Mouse (Mus musculus): Measurements from ENCODE around the gene Dnajc16. TPM values are rescaled to one million over a fixed set of nuclear protein-coding genes. Genes with fewer than 3 reads are reported as not detected.

The Dnajc16 gene
- polyA plus RNA-seq, 1 experiment from 2014 or later, result 3.3 TPM

- no peaks in the 10 kb centered on the region for H3K4me1 ChIP-seq (replicated peaks; ENCODE audit: control insufficient read depth, insufficient read depth, low read length)
- no peak overlapping the region for H3K4me2 ChIP-seq (replicated peaks; ENCODE audit: low read depth)
- H3K27me3 ChIP-seq (replicated peaks; ENCODE audit: control insufficient read depth, insufficient read depth, low read length), result no peaks in the 10 kb centered on the region
- peaks cover 34% of the 10 kb centered on the region for H3K36me3 ChIP-seq (ENCODE audit: control insufficient read depth, insufficient read depth)
- TF ChIP-seq CTCF (IDR thresholded peaks at IDR 0.05; ENCODE audit: low read depth), result no peak
- no peak overlapping the region for H3K9ac ChIP-seq (ENCODE audit: low read depth, low read length)
- WGBS, result 86% methylated on average over 7 of the region's 7 CpGs
- no peak for ATAC-seq
- no peak overlapping the region for H3K27ac ChIP-seq (ENCODE audit: low read depth, low read length)
- no peaks in the 10 kb centered on the region for H3K9me3 ChIP-seq (ENCODE audit: control insufficient read depth)
- no peak overlapping the region for H3K4me3 ChIP-seq (ENCODE audit: low read depth, low read length)
Measured at GRCm38 (mm10) chr4:141787462-141787861, 3.3 kb downstream of the Dnajc16 start.

DNA sequence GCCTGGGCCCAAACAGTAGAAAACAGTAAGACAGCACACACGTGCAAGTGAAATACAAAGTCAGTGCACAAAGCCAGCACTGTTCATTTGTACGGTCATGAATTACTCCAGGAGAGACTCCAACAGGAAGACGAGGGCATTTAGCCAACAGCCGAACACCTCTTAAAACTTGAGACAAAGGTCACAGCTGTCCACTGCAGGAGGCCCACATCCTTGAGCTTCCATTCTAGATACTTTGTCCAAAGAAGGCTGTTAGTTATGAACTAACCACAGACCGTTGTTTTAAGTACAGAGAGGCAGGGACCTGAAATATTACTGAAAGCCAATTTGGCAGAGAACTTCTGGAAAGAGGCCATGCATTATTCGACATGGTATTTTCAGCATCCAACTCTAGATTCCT lies 3.7 kb downstream of the Dnajc16 start:
- no peak for ATAC-seq
- H3K4me2 ChIP-seq (replicated peaks; ENCODE audit: low read depth), result no peak overlapping the region
- H3K4me3 ChIP-seq (ENCODE audit: low read depth, low read length), result no peak overlapping the region
- peaks cover 39% of the 10 kb centered on the region for H3K36me3 ChIP-seq (ENCODE audit: control insufficient read depth, insufficient read depth)
- WGBS, result 56% methylated on average over 6 of the region's 6 CpGs
- H3K9ac ChIP-seq (ENCODE audit: low read depth, low read length), result no peak overlapping the region
- no peak overlapping the region for H3K27ac ChIP-seq (ENCODE audit: low read depth, low read length)
- TF ChIP-seq CTCF (IDR thresholded peaks at IDR 0.05; ENCODE audit: low read depth), result no peak
- no peaks in the 10 kb centered on the region for H3K27me3 ChIP-seq (replicated peaks; ENCODE audit: control insufficient read depth, insufficient read depth, low read length)
- H3K9me3 ChIP-seq (ENCODE audit: control insufficient read depth), result no peaks in the 10 kb centered on the region
- no peaks in the 10 kb centered on the region for H3K4me1 ChIP-seq (replicated peaks; ENCODE audit: control insufficient read depth, insufficient read depth, low read length)

DNA sequence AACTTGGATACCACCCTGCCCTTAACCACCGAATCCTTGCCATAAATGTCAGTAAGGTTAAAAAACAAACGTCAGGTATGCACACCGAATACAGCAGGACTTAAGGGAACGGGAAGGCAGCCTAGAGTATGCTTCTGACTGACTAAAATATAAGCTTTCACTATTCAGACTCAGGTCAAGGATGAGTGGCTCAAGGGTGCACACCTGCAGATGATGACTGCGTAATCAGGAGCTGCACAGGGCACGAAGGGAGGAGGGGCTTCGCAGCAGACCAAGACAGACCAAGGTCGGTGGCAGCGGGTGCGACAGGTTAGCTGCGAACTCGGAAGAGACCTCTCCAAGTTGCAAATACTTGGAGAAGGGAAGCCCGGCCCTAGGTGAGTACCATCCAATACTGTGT lies 4.6 kb downstream of the Dnajc16 start:
- Histone ChIP-seq H3K9ac (ENCODE audit: low read depth, low read length) (no peak overlapping the region), H3K9me3 (ENCODE audit: control insufficient read depth) (no peaks in the 10 kb centered on the region), H3K27me3 (replicated peaks; ENCODE audit: control insufficient read depth, insufficient read depth, low read length) (no peaks in the 10 kb centered on the region), H3K36me3 (ENCODE audit: control insufficient read depth, insufficient read depth) (peaks cover 48% of the 10 kb centered on the region), H3K4me2 (replicated peaks; ENCODE audit: low read depth) (no peak overlapping the region), H3K27ac (ENCODE audit: low read depth, low read length) (no peak overlapping the region), H3K4me3 (ENCODE audit: low read depth, low read length) (no peak overlapping the region), H3K4me1 (replicated peaks; ENCODE audit: control insufficient read depth, insufficient read depth, low read length) (no peaks in the 10 kb centered on the region)
- no peak for ATAC-seq
- 89% methylated on average over 13 of the region's 13 CpGs for WGBS
- no peak for TF ChIP-seq CTCF (IDR thresholded peaks at IDR 0.05; ENCODE audit: low read depth)

GRCm38 (mm10) chr4:141784835-141785234 lies 5.9 kb downstream of the Dnajc16 start:
- H3K27me3 ChIP-seq (replicated peaks; ENCODE audit: control insufficient read depth, insufficient read depth, low read length), result no peaks in the 10 kb centered on the region
- H3K9ac ChIP-seq (ENCODE audit: low read depth, low read length), result no peak overlapping the region
- H3K4me3 ChIP-seq (ENCODE audit: low read depth, low read length), result no peak overlapping the region
- H3K36me3 ChIP-seq (ENCODE audit: control insufficient read depth, insufficient read depth), result peaks cover 60% of the 10 kb centered on the region
- H3K9me3 ChIP-seq (ENCODE audit: control insufficient read depth), result no peaks in the 10 kb centered on the region
- 76% methylated on average over 5 of the region's 5 CpGs for WGBS
- H3K27ac ChIP-seq (ENCODE audit: low read depth, low read length), result no peak overlapping the region
- TF ChIP-seq CTCF (IDR thresholded peaks at IDR 0.05; ENCODE audit: low read depth), result peak; percentile 40
- no peak for ATAC-seq
- no peaks in the 10 kb centered on the region for H3K4me1 ChIP-seq (replicated peaks; ENCODE audit: control insufficient read depth, insufficient read depth, low read length)
- H3K4me2 ChIP-seq (replicated peaks; ENCODE audit: low read depth), result no peak overlapping the region

DNA sequence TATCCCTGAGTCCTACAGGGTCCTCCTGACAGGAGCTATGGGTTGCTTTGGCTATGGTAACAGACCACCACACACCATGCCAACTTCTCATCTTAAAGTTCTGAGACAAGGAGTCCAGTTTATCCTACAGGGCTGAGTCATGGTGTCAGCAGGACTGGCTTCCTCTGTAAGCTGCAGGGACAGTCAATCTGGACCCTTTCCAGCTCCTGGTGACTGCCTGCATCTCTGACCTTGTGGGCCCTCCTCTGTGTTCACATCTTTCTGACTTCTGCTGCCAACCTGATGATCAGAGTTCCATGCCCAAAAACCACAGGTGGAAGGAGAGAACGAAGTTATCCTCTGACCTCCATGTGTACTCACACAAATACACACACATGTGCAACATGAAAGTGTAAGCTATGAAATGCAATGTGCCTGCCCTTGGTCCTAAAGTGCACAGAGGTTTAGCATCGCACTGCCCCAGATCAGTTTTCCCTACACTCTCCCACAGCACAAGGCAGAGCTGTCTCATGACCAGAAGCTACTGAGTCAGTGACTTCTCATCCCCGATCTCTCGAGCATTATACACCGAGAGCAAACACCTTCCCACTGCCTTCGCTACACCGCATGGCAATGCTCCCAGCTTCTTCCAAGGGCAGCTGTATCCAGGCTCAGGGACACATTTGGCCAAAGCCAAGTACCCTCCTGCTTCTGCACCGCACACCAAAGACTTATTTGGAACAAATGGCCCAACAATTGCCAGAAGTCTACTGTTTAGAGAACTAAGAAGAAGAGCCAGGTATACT lies 9.3 kb downstream of the Dnajc16 start:
- no peak overlapping the region for H3K4me2 ChIP-seq (replicated peaks; ENCODE audit: low read depth)
- ATAC-seq, result no peak
- no peak for TF ChIP-seq CTCF (IDR thresholded peaks at IDR 0.05; ENCODE audit: low read depth)
- H3K4me1 ChIP-seq (replicated peaks; ENCODE audit: control insufficient read depth, insufficient read depth, low read length), result no peaks in the 10 kb centered on the region
- H3K4me3 ChIP-seq (ENCODE audit: low read depth, low read length), result no peak overlapping the region
- H3K36me3 ChIP-seq (ENCODE audit: control insufficient read depth, insufficient read depth), result peaks cover 84% of the 10 kb centered on the region
- whole genome bisulfite sequencing, result 94% methylated on average over 8 of the region's 8 CpGs
- H3K27me3 ChIP-seq (replicated peaks; ENCODE audit: control insufficient read depth, insufficient read depth, low read length), result no peaks in the 10 kb centered on the region
- H3K9ac ChIP-seq (ENCODE audit: low read depth, low read length), result no peak overlapping the region
- no peak overlapping the region for H3K27ac ChIP-seq (ENCODE audit: low read depth, low read length)
- no peaks in the 10 kb centered on the region for H3K9me3 ChIP-seq (ENCODE audit: control insufficient read depth)

GRCm38 (mm10) chr4:141779828-141780227 lies 10.9 kb downstream of the Dnajc16 start:
- no peaks in the 10 kb centered on the region for H3K27me3 ChIP-seq (replicated peaks; ENCODE audit: control insufficient read depth, insufficient read depth, low read length)
- no peak overlapping the region for H3K4me2 ChIP-seq (replicated peaks; ENCODE audit: low read depth)
- no peaks in the 10 kb centered on the region for H3K4me1 ChIP-seq (replicated peaks; ENCODE audit: control insufficient read depth, insufficient read depth, low read length)
- H3K36me3 ChIP-seq (ENCODE audit: control insufficient read depth, insufficient read depth), result peaks cover 89% of the 10 kb centered on the region
- H3K9ac ChIP-seq (ENCODE audit: low read depth, low read length), result no peak overlapping the region
- WGBS, result 92% methylated on average over 8 of the region's 8 CpGs
- no peak for TF ChIP-seq CTCF (IDR thresholded peaks at IDR 0.05; ENCODE audit: low read depth)
- H3K9me3 ChIP-seq (ENCODE audit: control insufficient read depth), result no peaks in the 10 kb centered on the region
- ATAC-seq, result no peak
- H3K4me3 ChIP-seq (ENCODE audit: low read depth, low read length), result no peak overlapping the region
- H3K27ac ChIP-seq (ENCODE audit: low read depth, low read length), result no peak overlapping the region
